Mouse (Mus musculus) CD4-positive naive resting alpha-beta T cell, adult 57 days (primary cell): Measurements from ENCODE around the gene Gm867. TPM values are rescaled to one million over a fixed set of nuclear protein-coding genes. Genes with fewer than 3 reads are reported as not detected.

Source experiments
- total RNA-seq: library from RNA; stranded (reverse); gene quantifications from one replicate; pipeline ENCODE4 v1.2.4, GENCODE M21; 2023

The Gm867 gene
- total RNA-seq = not detected

DNA sequence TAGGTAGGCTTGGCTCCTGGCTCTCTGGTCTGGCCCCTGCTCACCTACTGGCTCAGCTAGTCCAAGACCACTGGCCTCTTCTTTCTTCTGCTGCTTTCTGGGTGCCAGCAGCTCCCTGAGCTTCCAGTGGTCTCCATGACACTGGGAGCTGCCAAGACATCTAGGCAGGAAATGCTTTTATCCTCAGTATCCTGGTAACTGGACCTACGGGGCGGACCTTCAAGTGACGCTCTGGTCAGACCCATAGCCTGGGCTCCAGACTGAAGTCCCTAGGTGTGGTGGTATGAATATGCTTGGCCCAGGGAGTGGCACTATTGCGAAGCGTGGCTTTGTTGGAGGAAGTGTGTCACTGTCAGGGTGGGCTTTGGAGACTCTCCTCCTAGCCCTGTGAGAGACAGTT is at the start of gene Gm867:
Gm867 (minus strand) TSS at position 153 of the 400 bp plus-strand sequence.

DNA sequence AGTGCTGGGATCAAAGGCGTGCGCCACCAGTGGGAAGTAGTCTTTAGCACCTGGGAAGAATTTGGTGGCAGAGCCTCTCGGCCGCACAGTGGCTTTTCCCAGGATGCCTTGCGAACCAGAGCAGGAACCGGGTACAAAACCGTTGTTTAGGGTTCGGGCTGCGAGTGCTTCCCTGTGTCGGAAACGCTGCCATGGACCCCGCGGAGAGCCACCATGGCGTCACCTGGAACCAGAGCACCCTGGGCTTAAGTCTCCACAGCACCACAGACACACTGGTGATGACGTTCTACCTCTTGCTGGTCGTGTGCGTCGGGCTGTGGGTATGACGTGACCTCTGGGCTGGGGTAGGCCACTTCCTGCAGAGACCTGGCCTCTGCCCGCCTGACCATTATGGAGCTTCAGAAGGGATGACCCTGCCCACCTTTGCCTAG is 13.9 kb upstream of the Gm867 start, which contains the start of gene Gm5134:
Gm5134 (plus strand) TSS at position 134 of the 431 bp plus-strand sequence.

DNA sequence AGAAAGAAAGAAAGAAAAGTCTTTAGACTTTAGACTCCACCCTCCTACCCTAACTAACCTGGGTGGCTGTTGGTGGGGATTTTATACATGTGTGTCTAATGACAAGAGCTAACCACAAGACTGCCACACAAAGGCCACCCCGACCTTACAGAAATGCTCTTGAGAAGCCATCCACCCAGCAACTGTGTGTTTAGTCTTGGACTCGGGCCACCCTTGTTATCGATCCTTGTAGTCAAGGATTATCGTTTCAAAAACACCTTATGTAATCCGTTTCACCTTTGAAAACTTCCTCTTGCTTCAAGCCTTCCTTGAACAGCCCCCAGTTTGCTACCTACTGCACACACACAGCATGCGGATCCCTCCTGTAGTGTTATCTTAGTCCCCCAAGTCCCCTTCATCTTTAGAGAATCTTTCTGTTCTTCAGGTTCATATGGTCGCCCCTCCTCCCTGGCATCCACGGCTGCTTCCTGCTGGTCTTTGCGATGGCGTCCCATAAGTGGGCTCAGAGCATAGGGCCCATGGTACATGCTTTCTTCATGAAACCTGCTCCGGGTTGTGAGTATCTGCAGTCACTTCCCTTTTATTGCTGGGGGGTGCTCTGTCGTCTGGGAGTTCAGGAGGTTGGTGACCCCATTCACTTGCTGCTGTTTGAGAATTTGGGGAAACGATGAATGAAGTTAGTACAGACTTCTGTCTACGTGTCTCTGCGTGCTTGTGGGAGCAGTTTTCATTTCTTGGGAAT is 2.4 kb upstream of the Gm867 start, which contains the start of gene Vpreb3:
Vpreb3 (plus strand) TSS at position 322 of the 742 bp plus-strand sequence.

DNA sequence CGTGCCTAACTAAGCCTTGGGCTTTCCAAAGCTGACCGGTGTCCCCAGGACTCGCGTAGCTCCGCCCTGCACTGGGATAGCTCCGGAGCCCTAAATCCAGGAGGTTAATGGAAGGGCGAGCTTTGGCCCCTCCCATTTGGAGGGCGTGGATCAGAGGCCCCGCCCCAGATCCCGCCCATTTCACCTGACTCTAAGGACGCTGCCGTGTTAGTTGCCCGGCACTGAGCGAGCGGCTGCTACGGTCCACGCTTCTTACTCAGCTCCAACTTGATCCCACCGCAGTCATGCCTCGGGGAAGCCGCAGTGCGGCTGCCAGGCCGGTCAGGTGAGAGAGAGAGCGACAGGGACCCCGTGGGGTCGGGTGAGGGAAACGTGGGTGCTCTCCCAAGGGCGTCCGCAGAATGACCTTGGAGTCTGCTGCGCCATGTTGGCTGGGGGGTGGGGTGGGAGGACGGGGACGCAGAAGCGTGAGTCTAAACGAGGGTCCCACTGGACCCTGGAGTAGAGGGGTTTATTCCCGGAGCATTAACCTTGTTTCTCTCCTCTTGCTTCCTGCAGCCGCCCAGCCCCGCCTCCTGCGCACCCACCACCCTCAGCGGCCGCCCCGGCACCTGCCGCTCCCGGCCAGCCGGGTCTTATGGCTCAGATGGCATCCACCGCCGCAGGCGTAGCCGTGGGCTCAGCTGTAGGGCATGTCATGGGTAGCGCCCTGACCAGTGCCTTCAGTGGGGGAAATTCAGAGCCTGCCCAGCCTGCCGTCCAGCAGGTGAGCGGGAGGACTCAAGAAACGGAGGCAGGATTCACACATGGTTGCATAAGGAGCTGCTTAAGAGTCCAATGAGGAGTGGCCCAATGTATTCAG is 4.6 kb downstream of the Gm867 start, which contains the start of gene Mmp11:
Mmp11 (minus strand) TSS at position 817 of the 862 bp plus-strand sequence.

DNA sequence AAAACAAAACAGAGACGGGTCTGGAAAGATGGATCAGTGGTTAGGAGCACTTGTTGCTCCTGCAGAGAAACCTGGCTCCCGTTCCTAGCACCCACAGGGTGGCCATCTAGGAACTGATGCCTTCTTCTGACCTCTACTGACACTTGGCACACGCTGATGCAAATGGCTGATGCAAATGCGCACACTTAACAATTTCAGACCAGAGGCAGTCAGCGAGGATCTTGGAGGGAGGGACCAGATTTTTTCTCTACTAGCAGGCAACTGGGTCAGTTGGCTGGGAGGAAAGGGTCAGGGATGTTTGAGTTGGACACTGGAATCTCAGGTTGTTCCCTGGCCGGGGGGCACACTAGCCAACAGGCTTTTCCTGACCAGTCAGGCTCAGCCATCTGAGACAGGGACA is 7.6 kb downstream of the Gm867 start, which contains the start of gene Chchd10:
Chchd10 (plus strand) TSS at position 240 of the 400 bp plus-strand sequence.

DNA sequence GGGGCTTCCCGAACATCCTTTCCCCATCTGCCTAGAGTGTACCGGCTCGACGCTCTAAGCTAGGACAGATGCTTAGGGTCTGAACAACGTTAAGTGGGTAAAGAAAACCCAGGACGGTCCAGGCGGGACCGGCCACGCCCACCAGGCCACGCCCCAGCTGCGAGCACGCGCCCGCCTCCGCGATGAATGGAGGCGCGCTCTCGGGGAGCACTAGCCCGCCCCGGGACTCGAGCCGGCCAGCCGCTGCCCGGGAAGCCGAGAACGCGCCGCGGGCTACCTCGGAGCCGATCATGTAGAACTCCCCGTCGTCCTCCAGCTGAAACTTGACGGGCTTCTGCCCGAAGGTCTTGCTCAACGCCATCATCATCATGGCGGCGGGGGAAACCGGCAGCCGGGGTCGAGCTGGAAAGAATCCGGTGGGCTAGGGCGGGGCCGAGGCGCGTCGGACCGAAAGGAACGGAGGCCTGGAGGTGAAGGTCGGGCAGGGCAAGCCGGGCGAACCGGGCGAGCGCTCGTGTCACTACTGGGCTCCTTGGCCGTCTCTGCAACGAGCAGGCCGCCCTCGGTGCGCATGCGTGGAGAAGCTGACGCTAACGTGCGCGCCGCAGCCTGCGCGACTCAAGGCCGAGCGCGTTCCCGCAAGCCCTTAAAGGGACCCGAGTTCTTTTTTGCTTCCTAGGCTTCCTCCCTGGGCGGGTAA is 19.3 kb downstream of the Gm867 start, which contains the start of gene Smarcb1:
Smarcb1 (minus strand) TSS at position 592 of the 700 bp plus-strand sequence.

DNA sequence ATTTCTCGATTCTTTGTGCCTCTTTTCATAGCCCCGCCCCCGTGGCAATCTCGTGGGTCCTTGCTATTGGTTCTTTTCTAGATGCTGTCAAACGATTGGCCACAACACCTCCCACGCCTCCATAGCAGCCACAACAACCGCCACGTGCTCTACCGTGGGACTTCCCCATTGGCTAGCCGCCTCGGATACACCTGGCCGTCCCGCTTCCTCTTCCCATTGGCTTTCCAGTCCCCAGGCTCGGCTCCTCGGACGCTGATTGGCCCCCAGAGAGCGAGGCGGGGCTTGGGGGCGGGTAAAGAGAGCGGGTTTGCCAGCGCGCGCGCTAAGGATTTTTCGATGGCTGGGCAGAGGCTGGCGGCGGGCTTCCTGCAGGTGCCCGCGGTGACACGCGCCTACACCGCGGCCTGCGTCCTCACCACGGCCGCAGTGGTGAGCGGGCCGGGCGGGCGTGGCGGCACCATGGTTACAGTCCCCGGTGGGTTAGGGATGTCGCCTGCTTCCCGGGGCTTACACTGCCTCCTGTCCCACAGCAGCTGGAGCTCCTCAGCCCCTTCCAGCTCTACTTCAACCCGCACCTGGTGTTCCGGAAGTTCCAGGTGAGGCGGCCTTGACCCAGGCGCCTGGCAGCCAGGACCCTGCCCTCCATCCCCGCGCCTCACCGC is 47.3 kb downstream of the Gm867 start, which contains the start of gene Derl3:
Derl3 (plus strand) TSS at position 325 of the 662 bp plus-strand sequence.

Other genes with a start within 250 kb of the Gm867 start
- 110 TPM for gene Cabin1, start 176.3 kb downstream of the Gm867 start, total RNA-seq
- gene Ddt, start 167.3 kb downstream of the Gm867 start, total RNA-seq = 23.0 TPM
- not detected for gene Gm20441, start 159.7 kb downstream of the Gm867 start, total RNA-seq
- 2.9 TPM for gene Gstt3, start 159.3 kb downstream of the Gm867 start, total RNA-seq
- gene Gstt1, start 142.1 kb downstream of the Gm867 start, total RNA-seq = 1.8 TPM
- gene Gstt4, start 118.1 kb downstream of the Gm867 start, total RNA-seq = not detected
- 14.0 TPM for gene Gstt2, start 103.2 kb downstream of the Gm867 start, total RNA-seq
- 269 TPM for gene Mif, start 80.4 kb downstream of the Gm867 start, total RNA-seq
- 4.7 TPM for gene Derl3, start 47.3 kb downstream of the Gm867 start, total RNA-seq
- gene Smarcb1, start 19.1 kb downstream of the Gm867 start, total RNA-seq = 50.6 TPM
- 28.0 TPM for gene Chchd10, start 7.5 kb downstream of the Gm867 start, total RNA-seq
- 1.9 TPM for gene Mmp11, start 4.2 kb downstream of the Gm867 start, total RNA-seq
- gene Vpreb3, start 2.4 kb upstream of the Gm867 start, total RNA-seq = 3.4 TPM
- 1.2 TPM for gene Gm5134, start 13.8 kb upstream of the Gm867 start, total RNA-seq
- gene Zfp280b, start 92.0 kb upstream of the Gm867 start, total RNA-seq = 17.6 TPM
- gene Slc5a4b, start 170.3 kb upstream of the Gm867 start, total RNA-seq = not detected
- not detected for gene Slc5a4a, start 206.8 kb upstream of the Gm867 start, total RNA-seq